Mouse (Mus musculus): ENCODE results near the gene Dusp23.

DNA sequence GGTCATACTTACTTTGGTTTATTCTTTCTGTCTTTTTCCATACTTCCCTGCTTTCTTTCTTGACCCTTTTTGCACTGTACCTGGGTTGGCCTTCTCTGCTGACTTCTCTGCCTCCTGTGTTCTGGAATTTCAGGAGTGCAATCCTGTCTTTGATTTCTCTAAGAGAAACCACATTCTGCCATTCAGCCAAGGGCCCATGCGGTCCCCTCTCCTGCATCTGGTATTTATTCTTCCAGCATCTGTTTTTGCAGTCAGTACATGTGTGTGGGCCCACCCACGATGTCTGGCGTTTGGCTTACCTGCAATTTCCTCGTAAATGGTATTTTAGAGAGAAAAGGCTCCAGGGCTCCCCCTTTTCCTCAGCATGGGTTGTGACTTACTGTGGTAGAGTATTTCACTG lies 14.6 kb downstream of the Dusp23 start:
- TF ChIP-seq CTCF (IDR thresholded peaks at IDR 0.05; ENCODE audit: insufficient read depth, low read depth, low read length) (no peak), POLR2A (IDR thresholded peaks at IDR 0.05; ENCODE audit: insufficient read depth, low read depth, low read length) (no peak)

Measured in olfactory bulb, adult 2 months (tissue).